Mouse (Mus musculus) v-Abl transformed pro-B cells (cell line): ENCODE data around the gene Rarres2.

Source experiments
- in situ Hi-C, 2 experiments: fragments of 400-800 bp; cut with MboI; formaldehyde crosslinking; loops; one replicate each; pipeline ENCODE4 v1.15.1; 2025; ENCODE audit not compliant: unreplicated experiment in 2 of 2

The Rarres2 gene

GRCm38 (mm10) chr6:48572572-48573061 lies at the start of gene Rarres2:
Rarres2 (minus strand) TSS chr6:48572789.
- in situ Hi-C loops: no loop called here

DNA sequence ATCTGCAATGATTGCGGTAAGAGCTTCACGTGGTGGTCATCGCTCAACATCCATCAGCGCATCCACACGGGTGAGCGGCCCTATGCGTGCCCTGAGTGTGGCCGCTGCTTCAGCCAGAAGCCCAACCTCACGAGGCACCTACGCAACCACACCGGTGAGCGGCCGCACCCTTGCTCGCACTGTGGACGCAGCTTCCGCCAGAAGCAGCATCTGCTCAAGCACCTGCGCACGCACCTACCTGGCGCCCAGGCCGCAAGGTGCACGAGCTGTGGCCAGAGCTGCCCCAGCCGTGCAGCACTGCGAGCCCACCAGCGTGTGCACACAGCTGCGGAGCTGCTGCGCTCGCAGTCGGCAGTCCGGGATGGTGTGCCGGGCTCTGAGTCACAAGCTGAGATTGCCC lies 47.4 kb upstream of the Rarres2 start:
- in situ Hi-C loops: no loop called here

DNA sequence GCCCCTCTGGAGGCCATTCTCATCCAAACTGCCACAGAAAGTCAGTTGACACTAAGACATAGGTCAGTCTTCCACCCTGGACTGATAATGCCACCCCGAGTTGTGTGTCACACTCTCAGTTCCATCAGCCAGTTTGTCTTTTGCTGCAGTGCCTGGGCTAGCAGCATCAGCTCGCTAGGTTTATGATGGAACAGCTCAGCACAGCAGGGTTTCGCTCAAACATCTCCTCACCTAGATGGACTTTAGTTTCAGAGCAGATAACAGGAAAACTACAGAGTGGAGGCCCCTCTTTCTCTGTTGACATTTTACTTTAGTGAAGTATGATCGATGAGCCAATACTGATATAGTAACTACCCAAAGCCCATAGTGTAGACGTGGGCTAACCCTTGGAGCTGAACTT lies 42.2 kb upstream of the Rarres2 start:
- in situ Hi-C loops: no loop called here

GRCm38 (mm10) chr6:48613464-48613863 lies 40.9 kb upstream of the Rarres2 start:
- in situ Hi-C loops: no loop called here

GRCm38 (mm10) chr6:48610657-48611056 lies 38.1 kb upstream of the Rarres2 start:
- in situ Hi-C loops: no loop called here

- in situ Hi-C loops: no loop called here
These were observed 36.9 kb upstream of the Rarres2 start for GRCm38 (mm10) chr6:48609512-48609911.

GRCm38 (mm10) chr6:48608124-48608523 lies 35.5 kb upstream of the Rarres2 start:
- in situ Hi-C loops: no loop called here

GRCm38 (mm10) chr6:48602080-48602741 lies 29.6 kb upstream of the Rarres2 start:
- in situ Hi-C loops: no loop called here

GRCm38 (mm10) chr6:48601271-48602079 lies 28.9 kb upstream of the Rarres2 start, which contains the start of gene Zfp775:
Zfp775 (plus strand) TSS chr6:48602063.
- in situ Hi-C loops: no loop called here

GRCm38 (mm10) chr6:48600594-48600993 lies 28.0 kb upstream of the Rarres2 start:
- in situ Hi-C loops: no loop called here

- in situ Hi-C loops: no loop called here
These were observed 24.6 kb upstream of the Rarres2 start for GRCm38 (mm10) chr6:48597233-48597625.

DNA sequence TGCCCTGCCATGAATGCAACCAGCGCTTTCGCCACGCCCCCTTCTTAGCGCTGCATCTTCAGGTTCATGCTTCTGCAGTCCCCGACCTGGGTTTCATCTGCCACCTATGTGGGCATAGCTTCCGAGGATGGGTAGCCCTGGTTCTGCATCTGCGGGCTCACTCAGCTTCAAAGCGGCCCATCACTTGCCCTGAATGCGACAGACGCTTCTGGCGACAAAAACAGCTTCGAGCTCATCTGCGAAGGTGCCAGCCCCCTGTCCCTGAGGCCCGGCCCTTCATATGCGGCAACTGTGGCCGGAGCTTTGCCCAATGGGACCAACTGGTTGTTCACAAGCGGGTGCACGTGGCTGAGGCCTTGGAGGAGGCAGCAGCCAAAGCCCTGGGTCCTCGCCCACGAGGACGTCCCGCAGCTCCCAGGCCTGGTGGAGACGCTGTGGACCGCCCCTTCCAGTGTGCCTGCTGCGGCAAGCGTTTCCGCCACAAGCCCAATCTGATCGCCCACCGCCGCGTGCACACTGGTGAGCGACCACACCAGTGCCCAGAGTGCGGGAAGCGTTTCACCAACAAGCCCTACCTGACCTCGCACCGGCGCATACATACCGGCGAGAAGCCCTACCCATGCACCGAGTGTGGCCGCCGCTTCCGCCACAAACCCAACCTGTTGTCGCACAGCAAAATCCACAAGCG lies 24.1 kb upstream of the Rarres2 start:
- in situ Hi-C loops: no loop called here

DNA sequence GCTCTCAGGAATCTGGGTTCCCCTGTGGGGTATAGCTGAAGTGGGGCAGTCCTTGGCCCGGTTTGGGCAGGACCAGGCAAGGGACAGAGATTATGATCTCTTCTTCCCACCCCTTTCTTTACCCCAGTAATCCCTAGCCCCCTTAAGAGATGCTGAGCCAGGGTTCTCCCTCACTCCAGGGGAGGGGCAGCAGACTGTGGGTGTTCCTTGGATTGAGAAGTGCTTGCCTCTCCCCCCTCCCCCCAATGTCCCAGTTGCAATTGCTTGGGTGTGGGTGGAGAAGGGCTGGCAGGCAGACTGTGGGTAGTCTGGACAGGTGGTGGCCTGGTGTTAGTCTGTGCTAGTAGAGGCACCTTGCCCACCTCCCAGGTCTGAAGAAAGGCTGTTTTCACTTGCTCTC lies 22.7 kb upstream of the Rarres2 start:
- in situ Hi-C loops: no loop called here

GRCm38 (mm10) chr6:48594043-48594738 lies 21.6 kb upstream of the Rarres2 start:
- in situ Hi-C loops: no loop called here

DNA sequence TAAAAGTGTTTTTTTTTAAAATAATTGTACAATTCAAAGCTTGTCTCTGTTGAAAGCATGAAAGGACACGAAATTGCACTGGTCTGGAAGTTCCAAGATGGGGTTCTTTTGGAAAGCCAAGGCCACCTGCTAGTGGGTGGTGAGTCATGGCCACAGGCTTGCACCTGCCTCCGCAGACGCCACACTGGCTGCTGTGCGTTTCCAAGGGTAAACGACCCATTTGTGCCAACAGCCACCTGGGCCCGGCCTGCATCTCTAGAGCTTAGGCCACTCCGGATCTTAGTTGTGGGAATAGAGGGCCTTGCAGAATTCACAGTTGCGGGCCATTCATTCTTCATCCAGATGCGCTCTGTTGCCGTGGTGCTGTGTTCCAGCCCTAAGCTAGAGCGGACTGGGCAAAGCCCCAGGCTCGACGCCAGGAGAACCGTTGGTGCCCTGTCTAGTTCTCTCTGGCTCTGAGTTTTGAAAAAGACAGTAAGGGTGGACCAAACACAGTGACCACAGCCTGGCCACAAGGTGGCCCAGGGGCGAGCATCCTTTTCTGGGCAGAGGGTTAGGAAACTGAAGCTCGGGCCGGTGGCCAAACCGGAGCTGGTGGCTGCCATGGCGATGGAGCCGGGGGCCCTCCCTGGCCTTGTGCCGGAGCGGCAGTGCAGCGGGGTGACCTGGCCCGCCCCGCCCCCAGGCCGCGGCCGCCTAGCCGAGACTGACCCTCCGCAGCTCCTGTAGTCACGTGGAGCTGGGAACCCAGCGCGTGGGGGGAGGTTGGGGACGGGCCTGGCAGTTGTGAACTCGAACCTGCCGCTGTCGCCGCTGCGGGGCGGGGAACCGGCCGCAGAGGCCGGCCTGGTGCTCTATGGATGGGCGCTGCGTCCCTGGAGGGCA lies 20.8 kb upstream of the Rarres2 start, which contains the start of the genes Repin1 and Gm44965:
Gene Repin1, plus strand, starts transcription at position 726 of the 885 bp plus-strand sequence.
Gene Gm44965, plus strand, starts transcription at position 784 of the 885 bp plus-strand sequence.
- in situ Hi-C loops: no loop called here

DNA sequence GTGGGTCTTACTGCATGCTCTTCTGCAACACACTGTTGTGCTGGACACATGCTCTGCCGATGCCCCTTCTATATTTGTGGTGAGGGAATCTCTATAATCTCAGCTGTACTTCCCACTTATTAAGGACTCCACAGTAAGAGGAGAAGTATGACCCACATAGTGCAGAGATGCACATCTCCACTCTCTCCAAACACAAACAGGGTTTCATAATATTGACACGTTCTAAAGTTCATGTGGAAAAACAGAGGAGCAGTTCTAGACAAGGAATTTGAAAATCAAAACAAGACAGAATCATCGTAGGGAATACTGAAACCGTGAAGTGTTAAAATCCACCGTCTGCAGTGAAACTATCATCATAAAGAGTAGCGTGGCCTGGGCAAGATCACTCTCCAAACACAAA lies 19.3 kb upstream of the Rarres2 start:
- in situ Hi-C loops: no loop called here

GRCm38 (mm10) chr6:48591221-48591845 lies 18.7 kb upstream of the Rarres2 start:
- in situ Hi-C loops: no loop called here

DNA sequence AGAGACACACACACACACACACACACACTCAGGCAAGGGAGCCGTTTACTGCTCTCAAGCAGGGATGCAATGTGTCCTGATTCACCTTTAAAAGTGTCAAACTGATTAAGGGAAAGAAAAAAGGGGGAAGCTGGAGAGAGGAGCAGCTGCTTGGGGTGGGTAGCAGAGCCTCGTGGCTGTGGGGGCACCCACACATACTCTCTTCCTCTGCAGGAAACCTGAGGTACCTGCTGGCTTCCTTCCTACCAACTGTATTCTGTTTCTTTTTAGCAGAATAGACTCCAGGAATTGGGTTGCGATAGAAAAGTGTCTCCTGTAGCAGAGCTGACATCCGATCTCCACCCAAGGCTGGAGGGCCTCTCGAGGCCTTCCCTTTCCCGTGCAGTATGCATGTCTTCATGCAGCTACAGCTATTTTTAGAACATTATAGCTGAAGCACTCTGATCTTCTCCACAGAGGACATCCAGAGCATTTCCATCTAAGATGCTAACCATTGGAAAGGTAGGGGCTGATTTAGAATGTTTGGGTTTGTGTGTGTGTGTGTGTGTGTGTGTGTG lies 16.7 kb upstream of the Rarres2 start, which contains the start of gene Gm45021:
Gene Gm45021, plus strand, starts transcription at position 417 of the 557 bp plus-strand sequence.
- in situ Hi-C loops: no loop called here

DNA sequence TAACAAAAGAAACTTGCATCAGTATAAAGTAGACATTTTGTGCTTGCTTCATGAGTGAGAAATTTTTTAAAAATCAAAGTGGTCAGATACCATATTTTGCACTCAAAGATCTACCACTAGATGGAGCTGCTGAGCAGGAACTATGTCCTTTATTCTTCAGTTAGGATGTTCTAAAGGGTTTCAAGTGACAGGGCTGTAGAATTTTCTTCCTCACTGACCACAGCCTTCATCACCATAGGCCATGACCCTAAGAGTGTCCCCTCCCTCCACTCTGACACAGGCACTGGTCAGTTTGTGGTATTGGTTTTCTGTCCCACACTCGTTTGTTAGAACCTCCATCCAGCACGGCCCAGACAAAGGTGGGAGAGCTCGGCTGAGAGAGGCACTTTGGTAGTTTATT lies 9.4 kb upstream of the Rarres2 start:
- in situ Hi-C loops: loop anchor here (5.0 kb wide), 1 partner anchor 60 kb away; no protein-coding TSS in a partner anchor
